Mouse (Mus musculus): ENCODE measurements around the gene D630003M21Rik.
A peak's percentile ranks its signal among the peaks of the same experiment; 100 is the strongest.

D630003M21Rik gene

DNA sequence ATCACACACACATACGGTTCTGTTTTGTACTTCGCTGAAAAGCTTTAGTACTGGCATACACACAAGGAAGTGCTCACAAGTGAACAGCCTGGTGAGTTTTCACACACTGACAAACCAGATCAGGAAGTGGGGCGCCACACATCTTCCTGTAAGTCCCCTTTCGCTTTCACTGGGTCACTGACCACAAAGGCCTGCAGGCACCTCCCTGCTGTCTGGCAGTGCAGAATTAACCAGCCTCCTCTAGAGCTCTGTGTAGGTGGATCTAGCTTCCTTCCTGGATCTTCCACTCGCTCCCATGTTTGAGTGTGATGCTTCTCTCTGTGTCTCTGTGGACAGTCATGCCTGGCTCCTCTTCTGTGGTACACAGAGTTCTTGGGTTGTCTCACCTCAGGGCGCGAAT, 62.4 kb downstream of the D630003M21Rik start:
- no peak for DNase-seq (ENCODE audit: low read depth, low spot score)

DNA sequence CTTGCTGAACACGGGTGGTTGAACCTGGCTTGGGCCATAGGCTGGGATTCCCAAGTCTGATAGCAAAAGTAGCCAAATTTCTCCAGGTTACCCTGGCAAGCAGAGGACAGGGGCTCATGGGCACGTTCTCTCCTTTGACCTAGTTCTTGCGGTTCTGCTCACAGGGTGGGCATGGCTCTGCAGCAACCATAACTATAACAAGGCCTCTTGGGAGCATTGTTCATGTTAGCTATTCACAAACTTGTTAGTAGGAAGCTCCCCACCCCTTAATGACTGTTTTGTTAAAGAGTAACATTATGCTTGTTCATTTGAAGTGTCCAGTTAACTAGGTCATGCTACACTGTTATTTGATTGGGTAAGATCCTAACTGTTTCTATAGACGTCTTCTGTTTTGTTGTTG, 63.2 kb downstream of the D630003M21Rik start:
- no peak for DNase-seq (ENCODE audit: low read depth, low spot score)

DNA sequence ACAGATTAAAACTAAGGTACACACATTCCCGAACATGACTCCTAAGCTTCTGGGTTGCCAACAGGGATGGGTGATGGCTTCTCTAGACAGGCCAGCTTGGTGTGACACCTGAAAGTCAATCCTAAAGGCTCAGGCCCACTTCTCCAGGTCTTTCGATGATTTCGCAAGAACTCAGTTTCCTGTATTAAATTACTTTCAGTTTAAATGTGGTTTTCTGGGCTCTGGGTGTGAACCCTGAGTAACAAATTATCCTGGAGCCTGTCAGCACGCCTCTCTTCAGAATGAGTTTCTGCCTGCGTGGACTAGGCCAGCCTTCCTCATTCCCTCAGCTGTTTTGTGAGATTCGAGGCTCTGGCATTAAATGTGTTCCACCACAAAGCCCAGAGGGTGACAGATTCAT, 66.0 kb downstream of the D630003M21Rik start:
- no peak for DNase-seq (ENCODE audit: low read depth, low spot score)

GRCm38 (mm10) chr2:158161761-158162160, 67.3 kb downstream of the D630003M21Rik start:
- no peak for DNase-seq (ENCODE audit: low read depth, low spot score)

GRCm38 (mm10) chr2:158159376-158160235, 69.4 kb downstream of the D630003M21Rik start:
- DNase-seq (ENCODE audit: low read depth, low spot score): peak; percentile 49

DNA sequence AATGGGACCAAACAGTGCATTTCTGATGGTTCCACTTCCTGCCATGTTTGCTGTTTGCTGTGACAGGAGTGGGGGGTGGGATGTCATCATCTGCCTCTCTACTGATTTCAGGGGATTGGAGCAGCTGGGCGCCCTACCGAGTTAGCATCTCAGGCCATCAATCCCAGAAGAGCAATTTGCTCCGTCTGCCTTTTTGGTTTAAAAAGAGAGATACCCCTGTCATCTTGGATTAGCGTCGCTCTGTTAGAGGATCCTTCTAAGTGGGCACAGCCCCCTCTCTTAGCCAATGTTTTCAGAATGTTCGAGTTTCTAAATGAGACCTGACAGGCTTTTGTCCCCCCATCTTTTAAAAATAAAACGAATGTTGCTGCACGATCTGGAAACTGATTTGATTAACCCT, 71.4 kb downstream of the D630003M21Rik start:
- no peak for DNase-seq (ENCODE audit: low read depth, low spot score)

DNA sequence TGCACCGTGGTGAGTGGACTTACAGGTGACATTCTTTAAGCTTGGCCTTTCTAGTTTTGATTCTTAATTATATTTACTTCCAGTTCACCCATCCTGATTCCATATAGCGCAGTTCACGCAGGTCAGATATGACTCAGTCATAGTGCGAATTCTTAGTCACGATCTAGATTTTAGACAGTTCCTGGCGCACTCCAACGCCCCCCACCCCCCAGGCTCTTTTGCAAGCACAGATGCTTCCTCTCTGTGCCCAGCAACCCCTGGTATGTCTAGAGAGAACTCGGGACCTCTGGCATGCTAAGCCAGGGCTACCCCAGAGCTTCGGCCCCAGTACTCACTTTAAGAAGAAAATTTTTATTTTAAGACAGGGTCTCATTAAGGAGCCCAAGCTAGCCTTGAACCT, 72.5 kb downstream of the D630003M21Rik start:
- no peak for DNase-seq (ENCODE audit: low read depth, low spot score)

- DNase-seq (ENCODE audit: low read depth, low spot score): no peak
These were observed 73.4 kb downstream of the D630003M21Rik start for GRCm38 (mm10) chr2:158155615-158156014.

DNA sequence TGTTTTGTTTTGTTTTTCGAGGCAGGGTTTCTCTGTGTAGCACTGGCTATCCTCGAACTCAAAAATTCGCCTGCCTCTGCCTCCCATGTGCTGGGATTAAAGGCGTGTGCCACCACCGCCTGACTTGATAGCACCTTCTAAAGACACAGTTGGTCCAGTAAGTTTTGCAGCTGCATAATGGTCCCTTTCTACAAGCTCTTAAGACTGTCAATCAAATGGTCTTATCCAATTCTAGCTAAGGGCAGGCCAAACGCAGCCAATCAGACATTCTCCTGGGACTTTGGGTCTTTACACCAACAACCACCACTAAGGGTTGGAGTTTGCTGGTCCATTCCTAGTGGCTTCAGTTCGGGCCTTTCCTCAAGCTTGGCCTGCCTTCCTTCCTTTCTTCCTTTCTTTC, 73.9 kb downstream of the D630003M21Rik start:
- DNase-seq (ENCODE audit: low read depth, low spot score): no peak

DNA sequence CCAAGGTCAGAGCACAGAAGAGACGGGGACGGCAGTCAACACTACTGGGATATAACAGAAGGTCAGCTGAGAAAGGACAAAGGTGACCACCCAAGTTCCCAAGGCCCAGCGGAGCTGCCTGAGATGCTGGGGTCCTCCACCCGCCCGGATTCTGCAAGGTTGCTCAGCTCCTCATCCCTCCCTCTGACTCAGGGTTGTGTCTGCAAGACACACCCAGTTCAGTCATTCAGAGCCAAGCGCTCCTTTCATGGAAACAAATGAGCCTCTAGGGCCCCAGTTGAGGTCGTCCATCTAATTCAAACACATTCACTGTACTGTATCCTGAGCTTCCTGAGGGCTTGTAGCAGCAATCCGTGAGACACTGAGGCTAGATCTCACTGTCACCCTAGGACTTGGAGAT, 74.4 kb downstream of the D630003M21Rik start:
- DNase-seq (ENCODE audit: low read depth, low spot score): no peak

DNA sequence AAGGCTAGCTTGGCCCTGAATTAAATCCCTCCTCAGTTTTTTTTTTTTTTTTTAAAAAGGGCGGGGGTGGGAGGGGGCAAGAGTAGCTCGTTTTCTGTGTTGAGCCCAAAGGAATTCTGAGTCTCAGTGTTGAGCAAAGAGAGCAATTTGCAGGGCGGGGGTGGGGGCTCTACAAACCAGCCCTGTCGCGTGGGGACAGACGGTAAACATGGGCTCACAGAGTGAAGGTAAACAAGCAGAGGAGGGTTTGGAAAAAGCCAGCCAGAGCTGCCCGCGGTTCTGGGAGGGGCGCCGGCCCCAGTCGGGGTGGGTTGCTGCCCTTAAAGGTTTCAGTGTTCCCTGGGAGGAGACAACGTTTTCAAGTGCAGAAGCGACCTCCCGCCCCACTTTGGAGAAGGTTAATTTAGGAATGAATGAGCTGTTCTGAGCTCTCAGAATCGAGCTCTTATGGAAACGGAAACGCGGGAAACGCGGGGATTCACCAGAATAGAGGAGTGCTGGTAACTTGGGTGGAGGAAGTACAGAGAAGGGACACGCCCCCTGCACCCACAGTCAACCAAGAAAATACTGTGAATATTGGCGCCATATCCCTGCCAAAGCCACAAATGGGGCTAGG, 75.2 kb downstream of the D630003M21Rik start:
- peak; percentile 36 for DNase-seq (ENCODE audit: low read depth, low spot score)

GRCm38 (mm10) chr2:158152685-158153309, 76.2 kb downstream of the D630003M21Rik start:
- peak; percentile 83 for DNase-seq (ENCODE audit: low read depth, low spot score)

DNA sequence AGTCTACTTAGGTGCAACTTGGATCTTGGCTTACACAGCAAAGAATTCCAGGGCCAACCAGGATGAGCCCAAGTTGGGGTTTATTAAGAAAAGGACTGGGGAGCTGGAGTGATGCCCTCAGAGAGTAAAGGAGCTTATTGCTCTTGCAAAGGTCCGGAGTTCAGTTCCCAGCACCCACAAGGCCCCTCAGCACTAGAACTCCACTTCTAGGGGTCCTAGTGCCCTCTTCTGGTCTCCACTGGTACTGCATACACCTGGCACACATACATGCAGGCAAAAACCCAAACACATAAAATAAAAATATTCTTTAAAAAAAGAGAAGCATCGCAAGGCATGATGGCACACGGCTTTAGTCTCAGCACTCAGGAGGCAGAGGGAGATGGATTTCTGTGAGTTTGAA, 77.9 kb downstream of the D630003M21Rik start:
- no peak for DNase-seq (ENCODE audit: low read depth, low spot score)

GRCm38 (mm10) chr2:158146971-158147370, 82.1 kb downstream of the D630003M21Rik start:
- no peak for DNase-seq (ENCODE audit: low read depth, low spot score)

- DNase-seq (ENCODE audit: low read depth, low spot score): peak; percentile 80
These were observed 82.8 kb downstream of the D630003M21Rik start, which contains the start of gene Tgm2 for GRCm38 (mm10) chr2:158146223-158146622. Gene Tgm2, minus strand, starts transcription at chr2:158146436.

DNA sequence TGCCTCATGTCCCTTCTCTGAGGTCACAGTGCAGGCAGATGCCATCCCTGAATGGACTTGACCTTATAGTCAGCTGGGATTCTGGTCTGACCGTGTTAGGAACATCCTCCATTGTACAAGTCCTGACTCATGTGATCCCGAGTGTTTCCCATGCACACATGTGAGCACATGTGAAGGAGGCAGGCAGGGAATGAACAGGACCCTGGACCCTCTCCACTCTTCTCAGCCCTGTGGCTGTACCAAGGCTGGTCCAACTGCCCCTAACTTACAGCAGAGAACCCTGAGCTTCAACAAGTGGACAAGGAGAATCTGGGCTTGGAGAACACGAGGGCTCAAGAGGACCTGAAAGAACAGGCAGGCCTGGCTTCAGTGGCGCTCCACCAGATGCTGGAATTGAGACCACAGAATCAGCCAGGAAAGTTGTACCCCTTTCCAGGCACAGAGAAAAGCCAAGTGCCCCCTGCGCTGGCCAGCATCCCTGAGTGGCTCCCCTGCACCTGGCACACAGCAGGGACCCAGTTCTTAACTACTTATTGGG, 83.4 kb downstream of the D630003M21Rik start:
- no peak for DNase-seq (ENCODE audit: low read depth, low spot score)

GRCm38 (mm10) chr2:158144750-158145527, 84.1 kb downstream of the D630003M21Rik start:
- no peak for DNase-seq (ENCODE audit: low read depth, low spot score)

GRCm38 (mm10) chr2:158144263-158144662, 84.8 kb downstream of the D630003M21Rik start:
- DNase-seq (ENCODE audit: low read depth, low spot score): no peak

DNA sequence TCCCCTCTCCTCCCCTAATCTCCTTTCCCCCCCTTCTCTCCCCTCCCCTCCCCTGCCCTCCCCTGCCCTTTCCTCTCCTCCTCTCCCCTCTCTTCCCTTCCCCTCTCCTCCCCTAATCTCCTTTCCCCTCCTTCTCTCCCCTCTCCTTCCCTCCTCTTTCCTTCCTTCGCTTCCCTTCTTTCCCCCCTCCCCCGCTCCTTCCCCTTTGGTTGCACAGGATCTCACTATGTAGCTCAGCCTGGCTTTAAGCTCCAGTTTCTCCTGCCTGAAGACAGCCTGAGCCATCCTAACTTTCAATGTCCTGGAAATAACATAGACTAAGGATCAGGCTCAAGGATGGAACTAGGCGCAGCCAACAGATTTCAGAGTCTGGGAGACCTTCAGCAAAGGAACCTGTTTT, 85.2 kb downstream of the D630003M21Rik start:
- no peak for DNase-seq (ENCODE audit: low read depth, low spot score)

DNA sequence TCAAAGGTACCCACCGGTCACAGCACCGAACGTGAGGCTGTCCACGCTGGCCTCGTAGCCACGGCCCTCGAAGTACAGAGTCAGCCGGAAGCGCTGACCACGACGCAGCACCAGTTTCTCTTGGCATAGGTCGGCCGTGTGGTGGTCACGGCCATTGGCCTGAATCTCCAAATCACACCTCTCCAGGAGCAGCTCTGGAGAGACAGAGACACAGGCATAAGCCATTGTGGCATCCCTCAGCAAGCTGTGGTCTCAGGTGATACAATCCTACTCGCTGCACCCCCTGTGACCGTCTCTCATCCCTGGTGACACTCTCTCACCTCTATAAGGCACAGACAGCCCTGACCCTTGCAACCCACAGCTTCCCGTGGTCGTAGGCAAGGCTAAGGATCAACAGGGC, 86.0 kb downstream of the D630003M21Rik start:
- DNase-seq (ENCODE audit: low read depth, low spot score): no peak

GRCm38 (mm10) chr2:158141690-158142440, 87.2 kb downstream of the D630003M21Rik start:
- no peak for DNase-seq (ENCODE audit: low read depth, low spot score)
